Mouse (Mus musculus) frontal cortex, postnatal 10 days (tissue): ENCODE results near the gene Chd4.
"Not testable (repeated sequence)": the region's sequence is repeated elsewhere in the genome, so short reads cannot be mapped to it uniquely, and the experiment has no call there.

Experiments
- DNase-seq, 2 experiments: peaks; one replicate each; pipeline ENCODE4 v3.0.0; 2022; ENCODE audit warnings: low spot score in 2 of 2, mixed read lengths in 1 of 2

Gene Chd4

GRCm38 (mm10) chr6:125095391-125096278 lies at the start of gene Chd4:
Chd4 (plus strand) TSS chr6:125095981.
- DNase-seq = peak; percentile 95 to 96

- peak; percentile 62 to 75 for DNase-seq
Measured at GRCm38 (mm10) chr6:125046691-125047090, 49.1 kb upstream of the Chd4 start.

GRCm38 (mm10) chr6:125049678-125050077 lies 46.1 kb upstream of the Chd4 start, which contains the start of gene Acrbp:
Acrbp (plus strand) TSS chr6:125049689.
- DNase-seq = no peak

- no peak for DNase-seq
Measured at GRCm38 (mm10) chr6:125051237-125051636, 44.5 kb upstream of the Chd4 start.

- no peak for DNase-seq
Measured at GRCm38 (mm10) chr6:125061493-125061892, 34.3 kb upstream of the Chd4 start.

- no peak for DNase-seq
Measured at GRCm38 (mm10) chr6:125062511-125062910, 33.3 kb upstream of the Chd4 start.

GRCm38 (mm10) chr6:125063906-125064305 lies 31.9 kb upstream of the Chd4 start:
- no peak for DNase-seq

GRCm38 (mm10) chr6:125065223-125065622 lies 30.6 kb upstream of the Chd4 start:
- DNase-seq = not testable (repeated sequence)

GRCm38 (mm10) chr6:125067571-125067995 lies 28.2 kb upstream of the Chd4 start, which contains the start of gene Lpar5:
Lpar5 (plus strand) TSS chr6:125067920.
- no peak for DNase-seq

GRCm38 (mm10) chr6:125071170-125071895 lies 24.4 kb upstream of the Chd4 start:
- DNase-seq = no peak

GRCm38 (mm10) chr6:125071896-125072279 lies 23.9 kb upstream of the Chd4 start:
- DNase-seq = peak; percentile 61 to 68

- DNase-seq = no peak
Measured at GRCm38 (mm10) chr6:125073825-125074224, 22.0 kb upstream of the Chd4 start.

GRCm38 (mm10) chr6:125081394-125081793 lies 14.4 kb upstream of the Chd4 start:
- DNase-seq = no peak

- DNase-seq = peak; percentile 86
Measured at GRCm38 (mm10) chr6:125081797-125082560, 13.8 kb upstream of the Chd4 start.

GRCm38 (mm10) chr6:125082801-125083386 lies 12.9 kb upstream of the Chd4 start:
- no peak for DNase-seq

- peak in 1 of 2 experiments; percentile 52 for DNase-seq
Measured at GRCm38 (mm10) chr6:125084424-125084823, 11.4 kb upstream of the Chd4 start.

GRCm38 (mm10) chr6:125087937-125088336 lies 7.8 kb upstream of the Chd4 start:
- DNase-seq = no peak

GRCm38 (mm10) chr6:125088561-125089321 lies 7.0 kb upstream of the Chd4 start:
- DNase-seq = peak; percentile 73 to 75

- DNase-seq = peak; percentile 86 to 92
Measured at GRCm38 (mm10) chr6:125089521-125090321, 6.1 kb upstream of the Chd4 start.
